Mouse (Mus musculus) neural tube, embryonic 15.5 days (tissue): ENCODE data around the gene Cyth1. TPM values are rescaled to one million over a fixed set of nuclear protein-coding genes. Genes with fewer than 3 reads are reported as not detected.

Experiments used
- ATAC-seq: fragments of 200-750 bp; cut with Nextera tagmentation; 2 replicates; pipeline ENCODE4 v1.8.0; 2017; ENCODE audit warnings: mild to moderate bottlenecking, moderate TSS enrichment, moderate library complexity; ENCODE audit not compliant: low FRiP score
- H3K27ac ChIP-seq: fragments of 300-500 bp; sonication (generic); replicated peaks from 2 replicates; pipeline ENCODE4 v1.5.1; 2015; ENCODE audit warnings: mild to moderate bottlenecking, inconsistent platforms
- H3K27me3 ChIP-seq: fragments of 300-500 bp; sonication (generic); replicated peaks from 2 replicates; pipeline ENCODE4 v1.6.1; 2015; ENCODE audit warnings: inconsistent platforms
- H3K36me3 ChIP-seq: fragments of 300-500 bp; sonication (generic); 2 replicates; pipeline ENCODE4 v1.6.1; 2015; ENCODE audit warnings: inconsistent platforms
- H3K4me1 ChIP-seq: fragments of 300-500 bp; sonication (generic); 2 replicates; pipeline ENCODE4 v1.6.1; 2015; ENCODE audit warnings: inconsistent platforms
- H3K4me2 ChIP-seq: fragments of 300-500 bp; sonication (generic); 2 replicates; pipeline ENCODE4 v1.6.1; 2015; ENCODE audit warnings: inconsistent platforms, mild to moderate bottlenecking, moderate library complexity
- H3K4me3 ChIP-seq: fragments of 300-500 bp; sonication (generic); replicated peaks from 2 replicates; pipeline ENCODE4 v1.5.1; 2015; ENCODE audit warnings: mild to moderate bottlenecking, inconsistent platforms
- H3K9ac ChIP-seq: fragments of 300-500 bp; sonication (generic); replicated peaks from 2 replicates; pipeline ENCODE4 v1.6.1; 2015; ENCODE audit warnings: mild to moderate bottlenecking, inconsistent platforms
- H3K9me3 ChIP-seq: fragments of 300-500 bp; sonication (generic); replicated peaks from 2 replicates; pipeline ENCODE4 v1.6.1; 2016; ENCODE audit warnings: inconsistent platforms
- WGBS: fragments of 180-500 bp; shearing (Covaris S2); methylation state at CpG from one replicate; pipeline ENCODE4 v1.1.7; 2015; ENCODE audit warnings: mixed read lengths; 5-methylcytosine and 5-hydroxymethylcytosine counted together
- polyA plus RNA-seq: library from polyadenylated mRNA; unstranded; fragments of >200 nt; fragmentation: Nextera tagmentation; extraction: Ambion mirVana; gene quantifications from 2 replicates; pipeline ENCODE4 v1.2.1, GENCODE M21; 2015

The Cyth1 gene
- polyA plus RNA-seq, 1 experiment from 2014 or later: 22.5 TPM

DNA sequence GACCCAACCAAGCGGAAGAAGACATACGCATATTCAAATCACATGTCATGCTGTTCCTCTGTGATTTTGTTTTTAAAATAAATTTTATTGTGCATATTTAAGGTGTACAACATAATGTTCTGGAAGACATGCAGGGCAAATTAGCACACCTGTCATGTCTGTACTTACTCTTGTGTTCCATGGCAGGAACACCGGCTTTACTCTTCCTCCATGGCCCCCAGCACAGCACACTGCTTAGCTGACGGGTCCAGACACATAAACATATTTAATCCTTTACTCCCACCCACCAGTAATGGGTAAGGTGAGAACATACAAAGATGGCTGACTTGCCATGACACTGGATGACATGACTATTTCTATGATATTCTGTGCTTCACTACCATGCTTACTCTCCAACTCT, 29.3 kb downstream of the Cyth1 start:
- Histone ChIP-seq H3K27ac (no peak overlapping the region), H3K4me3 (no peak overlapping the region), H3K9ac (no peak overlapping the region), H3K4me1 (no peaks in the 10 kb centered on the region), H3K36me3 (no peaks in the 10 kb centered on the region), H3K9me3 (no peaks in the 10 kb centered on the region), H3K4me2 (no peak overlapping the region), H3K27me3 (no peaks in the 10 kb centered on the region)
- 89% methylated on average over 4 of the region's 4 CpGs for WGBS
- no peak for ATAC-seq

GRCm38 (mm10) chr11:118216468-118216867, 31.9 kb downstream of the Cyth1 start:
- H3K27me3 ChIP-seq: no peaks in the 10 kb centered on the region
- H3K9ac ChIP-seq: no peak overlapping the region
- WGBS: 90% methylated on average over 6 of the region's 6 CpGs
- H3K36me3 ChIP-seq: no peaks in the 10 kb centered on the region
- peaks cover 16% of the 10 kb centered on the region for H3K4me1 ChIP-seq
- no peak overlapping the region for H3K4me2 ChIP-seq
- H3K4me3 ChIP-seq: no peak overlapping the region
- no peak overlapping the region for H3K27ac ChIP-seq
- no peak for ATAC-seq
- no peaks in the 10 kb centered on the region for H3K9me3 ChIP-seq

- Histone ChIP-seq H3K4me1 (peaks cover 20% of the 10 kb centered on the region), H3K27me3 (no peaks in the 10 kb centered on the region), H3K4me3 (no peak overlapping the region), H3K36me3 (no peaks in the 10 kb centered on the region), H3K27ac (no peak overlapping the region), H3K9ac (no peak overlapping the region), H3K4me2 (no peak overlapping the region), H3K9me3 (no peaks in the 10 kb centered on the region)
- ATAC-seq: no peak
- WGBS: 76% methylated on average over 5 of the region's 5 CpGs
Observed at GRCm38 (mm10) chr11:118215928-118216458, 32.4 kb downstream of the Cyth1 start.

DNA sequence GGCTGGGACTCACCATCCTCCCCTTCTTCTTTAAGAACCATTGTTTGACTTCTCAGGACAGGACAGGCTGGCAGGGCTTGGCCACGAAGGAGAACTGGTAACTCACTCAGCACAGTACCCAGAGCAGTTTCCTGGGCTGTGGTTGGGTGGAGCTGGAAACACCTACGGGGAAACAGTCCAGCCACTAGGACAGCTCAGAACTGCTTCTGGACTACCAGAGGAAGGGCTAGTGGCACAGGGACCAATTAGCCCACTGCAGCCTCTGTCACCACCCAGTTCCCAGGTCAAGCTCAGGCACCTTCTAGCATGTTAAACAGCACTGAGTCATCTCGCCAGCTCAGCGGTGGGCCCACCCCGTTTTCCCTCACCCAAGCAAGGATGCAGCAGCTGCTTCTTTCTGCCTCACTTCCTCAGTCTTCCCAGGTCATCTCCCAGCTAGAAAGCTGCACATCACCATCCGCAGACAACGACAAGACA, 35.7 kb downstream of the Cyth1 start:
- Histone ChIP-seq H3K4me1 (peaks cover 53% of the 10 kb centered on the region), H3K4me2 (no peak overlapping the region), H3K27me3 (no peaks in the 10 kb centered on the region), H3K9ac (no peak overlapping the region), H3K36me3 (no peaks in the 10 kb centered on the region), H3K4me3 (no peak overlapping the region), H3K9me3 (no peaks in the 10 kb centered on the region), H3K27ac (no peak overlapping the region)
- ATAC-seq: no peak
- 59% methylated on average over 7 of the region's 7 CpGs for WGBS

DNA sequence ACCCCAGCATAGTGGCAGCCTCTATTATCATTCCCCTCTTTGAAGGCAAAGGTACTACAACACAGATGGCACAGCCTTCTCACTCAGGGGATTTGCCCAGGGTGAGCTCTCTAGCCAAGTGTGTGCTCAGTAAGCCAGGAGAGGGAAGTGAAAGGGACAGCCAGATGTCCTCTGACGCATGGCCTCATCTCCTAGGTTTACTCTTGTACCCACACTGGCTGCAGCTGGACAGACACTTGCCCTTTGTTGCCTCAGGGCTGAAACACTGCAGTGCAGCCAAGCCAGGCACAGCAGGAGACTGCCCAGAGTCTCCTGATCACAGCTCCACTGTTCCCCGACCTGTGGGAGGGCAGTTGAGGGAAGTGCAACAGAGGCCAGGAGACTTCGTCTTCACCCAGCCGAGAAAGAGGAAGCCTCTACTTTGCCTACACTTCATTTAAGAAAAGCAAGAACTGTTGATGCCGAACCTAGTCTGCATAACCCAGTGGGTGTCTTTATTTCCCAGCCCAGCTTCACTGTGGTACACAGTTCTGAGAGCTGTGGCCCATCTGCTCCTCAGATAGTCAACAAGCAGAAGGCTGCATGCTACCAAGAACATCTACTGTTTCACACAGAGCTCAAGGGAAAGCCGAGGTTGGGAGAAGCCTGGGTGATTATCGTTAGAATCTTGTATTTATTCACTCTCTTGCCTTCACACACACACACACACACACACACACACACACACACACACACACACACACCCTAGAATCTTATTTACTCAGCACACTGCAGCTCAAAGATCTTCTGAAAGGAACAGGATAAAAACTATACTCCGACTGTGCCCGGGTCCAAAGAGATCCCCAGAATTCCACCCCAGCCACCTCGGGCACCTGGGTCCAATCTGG, 36.4 kb downstream of the Cyth1 start:
- H3K4me1 ChIP-seq: peaks cover 55% of the 10 kb centered on the region

DNA sequence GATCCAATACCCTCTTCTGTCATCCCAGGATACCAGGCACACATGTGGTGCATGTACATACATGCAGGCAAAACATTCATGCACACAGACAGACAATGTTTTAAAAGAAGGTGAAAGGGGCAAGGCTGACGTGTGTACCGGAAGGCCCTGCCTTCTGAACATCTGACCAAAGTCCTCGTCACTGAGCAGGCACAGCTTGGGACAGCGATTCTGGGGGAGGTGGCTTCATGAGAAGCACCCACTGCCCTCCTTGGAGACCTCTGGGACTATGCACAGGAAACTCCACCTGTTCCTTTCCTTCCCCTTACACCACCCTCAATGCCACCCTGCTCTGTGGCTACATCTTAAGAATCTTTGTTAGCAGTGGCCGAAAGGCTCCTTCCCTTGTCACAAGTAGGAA, 37.4 kb downstream of the Cyth1 start:
- no peaks in the 10 kb centered on the region for H3K9me3 ChIP-seq
- WGBS: 89% methylated on average over 5 of the region's 5 CpGs
- H3K36me3 ChIP-seq: no peaks in the 10 kb centered on the region
- H3K4me3 ChIP-seq: no peak overlapping the region
- H3K27ac ChIP-seq: no peak overlapping the region
- H3K4me1 ChIP-seq: peaks cover 55% of the 10 kb centered on the region
- no peaks in the 10 kb centered on the region for H3K27me3 ChIP-seq
- H3K4me2 ChIP-seq: no peak overlapping the region
- no peak overlapping the region for H3K9ac ChIP-seq
- ATAC-seq: no peak

More for the DNA sequence above, 36.4 kb downstream of the Cyth1 start:
- WGBS: 49% methylated on average over 10 of the region's 10 CpGs
- H3K4me3 ChIP-seq: no peak overlapping the region
- no peak overlapping the region for H3K4me2 ChIP-seq
- H3K36me3 ChIP-seq: no peaks in the 10 kb centered on the region
- H3K9ac ChIP-seq: no peak overlapping the region
- H3K9me3 ChIP-seq: no peaks in the 10 kb centered on the region
- 0 out of 2 replicates have a peak, but pooled peaks have one; percentile 45 for ATAC-seq
- no peaks in the 10 kb centered on the region for H3K27me3 ChIP-seq
- peak overlapping the region; percentile 1; the same call in 1 of the 2 replicates for H3K27ac ChIP-seq

DNA sequence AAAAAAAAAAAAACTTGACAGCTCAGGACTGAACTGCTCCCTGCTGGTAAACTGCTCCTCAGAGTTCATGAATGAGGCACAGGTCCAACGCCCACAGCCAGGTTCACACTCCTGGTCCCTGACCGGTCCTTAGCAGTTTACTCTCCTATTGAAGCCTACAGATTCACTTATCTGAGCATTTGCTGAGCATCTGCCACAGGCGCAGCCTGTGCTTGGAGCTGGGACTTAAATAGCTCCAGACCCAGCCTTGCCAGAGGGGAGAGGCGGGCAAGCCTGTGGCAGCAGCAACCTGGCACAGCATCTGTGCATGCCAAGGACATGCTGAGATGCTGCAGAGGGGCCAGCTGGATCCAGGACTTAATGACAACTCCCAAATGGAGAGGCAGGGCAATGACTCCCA, 38.3 kb downstream of the Cyth1 start:
- H3K4me1 ChIP-seq: peaks cover 55% of the 10 kb centered on the region
- H3K9ac ChIP-seq: no peak overlapping the region
- H3K27ac ChIP-seq: no peak overlapping the region; the same call in 1 of the 2 replicates
- ATAC-seq: no peak
- no peaks in the 10 kb centered on the region for H3K9me3 ChIP-seq
- 69% methylated on average over 4 of the region's 4 CpGs for WGBS
- H3K36me3 ChIP-seq: no peaks in the 10 kb centered on the region
- no peak overlapping the region for H3K4me2 ChIP-seq
- no peaks in the 10 kb centered on the region for H3K27me3 ChIP-seq
- no peak overlapping the region for H3K4me3 ChIP-seq

GRCm38 (mm10) chr11:118209376-118209775, 39.0 kb downstream of the Cyth1 start:
- no peak overlapping the region for H3K9ac ChIP-seq
- no peaks in the 10 kb centered on the region for H3K36me3 ChIP-seq
- no peak overlapping the region for H3K4me2 ChIP-seq
- H3K4me1 ChIP-seq: peaks cover 55% of the 10 kb centered on the region
- 41% methylated on average over 3 of the region's 3 CpGs for WGBS
- no peak overlapping the region for H3K4me3 ChIP-seq
- no peak for ATAC-seq
- H3K27ac ChIP-seq: no peak overlapping the region
- H3K9me3 ChIP-seq: no peaks in the 10 kb centered on the region
- H3K27me3 ChIP-seq: no peaks in the 10 kb centered on the region

- Histone ChIP-seq H3K27me3 (no peaks in the 10 kb centered on the region), H3K36me3 (no peaks in the 10 kb centered on the region), H3K27ac (peak overlapping the region; percentile 24; the same call in 1 of the 2 replicates), H3K4me3 (no peak overlapping the region), H3K4me2 (no peak overlapping the region), H3K4me1 (peaks cover 58% of the 10 kb centered on the region), H3K9me3 (no peaks in the 10 kb centered on the region), H3K9ac (no peak overlapping the region)
- no peak for ATAC-seq
- 20% methylated on average over 8 of the region's 8 CpGs for WGBS
Observed at GRCm38 (mm10) chr11:118208672-118209272, 39.6 kb downstream of the Cyth1 start.

GRCm38 (mm10) chr11:118207424-118208033, 40.9 kb downstream of the Cyth1 start:
- Histone ChIP-seq H3K36me3 (no peaks in the 10 kb centered on the region), H3K27ac (no peak overlapping the region), H3K27me3 (no peaks in the 10 kb centered on the region), H3K4me1 (peaks cover 64% of the 10 kb centered on the region), H3K4me3 (no peak overlapping the region), H3K4me2 (no peak overlapping the region), H3K9ac (no peak overlapping the region), H3K9me3 (no peaks in the 10 kb centered on the region)
- 27% methylated on average over 3 of the region's 3 CpGs for WGBS
- no peak for ATAC-seq

- Histone ChIP-seq H3K36me3 (no peaks in the 10 kb centered on the region), H3K27me3 (no peaks in the 10 kb centered on the region), H3K27ac (no peak overlapping the region), H3K4me2 (no peak overlapping the region), H3K4me1 (peaks cover 65% of the 10 kb centered on the region), H3K4me3 (no peak overlapping the region), H3K9ac (no peak overlapping the region), H3K9me3 (no peaks in the 10 kb centered on the region)
- no peak for ATAC-seq
- WGBS: 25% methylated on average over 3 of the region's 3 CpGs
Observed at GRCm38 (mm10) chr11:118206267-118206666, 42.1 kb downstream of the Cyth1 start.
